Mouse (Mus musculus): ENCODE data around the gene Fscb.

Fscb gene

DNA sequence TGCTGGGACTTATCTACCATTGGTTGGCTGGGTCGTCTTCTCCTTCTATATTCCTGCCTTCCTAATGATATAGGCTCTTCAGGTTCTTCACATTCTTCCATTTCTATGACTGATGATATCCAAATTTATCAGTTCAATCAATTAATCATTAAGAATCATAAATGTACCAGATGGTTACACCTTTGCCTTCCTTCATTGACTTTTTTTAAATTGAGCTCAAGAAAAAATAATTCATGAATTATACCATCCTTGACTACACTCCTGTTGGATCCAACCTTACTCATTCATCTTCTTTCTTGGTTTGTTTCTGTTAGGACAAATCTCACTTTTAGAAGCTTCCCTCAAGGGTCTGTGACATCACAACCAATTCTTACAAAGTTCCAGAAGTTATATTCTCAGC lies at the start of gene Fscb:
Gene Fscb, minus strand, starts transcription at position 101 of the 400 bp plus-strand sequence.
- in situ Hi-C loops (cut with MboI, MseI), result no loop called here

GRCm38 (mm10) chr12:64516775-64517174 lies 42.3 kb upstream of the Fscb start:
- in situ Hi-C loops (cut with MboI, MseI), result no loop called here

GRCm38 (mm10) chr12:64513439-64513838 lies 38.9 kb upstream of the Fscb start:
- in situ Hi-C loops (cut with MboI, MseI), result no loop called here

DNA sequence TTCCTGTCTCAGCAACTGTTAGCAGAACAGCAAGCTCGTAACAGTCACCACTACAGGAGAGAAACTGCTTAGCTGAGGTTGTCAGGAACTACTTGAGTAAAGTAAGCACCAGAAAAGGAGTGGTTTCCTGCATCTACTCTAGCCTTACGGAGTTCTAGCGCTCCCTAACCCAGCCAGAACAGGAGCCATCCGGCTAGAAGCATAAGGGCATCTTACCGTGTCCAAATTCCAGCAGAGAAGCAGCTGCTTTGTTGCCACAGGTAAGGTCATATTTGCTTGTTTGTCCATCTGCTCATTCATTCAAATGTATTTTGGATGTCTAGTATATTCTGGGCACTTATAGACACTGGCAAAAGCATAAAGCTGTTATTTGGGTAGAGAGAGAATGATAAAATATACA lies 23.2 kb upstream of the Fscb start:
- in situ Hi-C loops (cut with MboI, MseI), result no loop called here

- in situ Hi-C loops (cut with MboI, MseI), result no loop called here
Measured at GRCm38 (mm10) chr12:64473615-64474014, 875 bp downstream of the Fscb start.

DNA sequence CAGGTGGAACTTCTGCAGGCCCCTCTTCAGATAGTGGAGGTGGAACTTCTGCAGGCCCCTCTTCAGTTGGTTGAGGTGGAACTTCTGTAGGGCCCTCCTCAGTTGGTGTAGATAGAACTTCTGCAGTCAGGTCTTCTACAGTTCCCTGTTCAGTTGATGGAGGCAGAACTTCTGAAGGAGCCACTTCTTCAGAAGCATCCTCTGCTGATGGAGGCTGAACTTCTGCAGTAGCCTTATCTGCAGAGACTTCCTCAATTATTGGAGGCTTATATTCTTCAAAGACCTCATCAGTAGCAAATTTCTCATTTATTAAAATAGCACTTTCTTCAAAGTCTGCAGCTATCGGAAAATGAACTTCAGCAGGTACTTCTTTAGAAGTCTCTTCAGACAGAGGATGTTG lies 1.4 kb downstream of the Fscb start:
- in situ Hi-C loops (cut with MboI, MseI), result no loop called here

DNA sequence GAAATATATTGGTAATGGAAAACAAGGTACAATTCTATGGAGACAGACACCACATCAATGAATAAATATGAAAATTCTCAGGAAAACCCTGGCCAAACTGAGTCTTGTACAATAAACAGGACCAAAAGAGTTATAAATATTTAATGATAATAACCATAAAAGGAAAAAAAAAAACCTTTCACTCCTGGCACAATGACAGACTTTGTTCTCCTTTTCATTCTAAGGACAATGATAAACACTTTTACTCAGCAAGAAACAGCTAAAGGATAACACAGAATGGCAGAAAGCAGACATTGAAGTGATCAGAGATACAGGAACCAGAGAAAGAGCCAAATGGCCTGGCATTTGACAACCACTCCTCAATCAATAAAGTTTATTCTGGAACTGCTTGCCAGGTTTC lies 19.3 kb downstream of the Fscb start:
- in situ Hi-C loops (cut with MboI, MseI), result loop anchor here in 1 of 2 experiments (10.0 kb wide), 1 partner anchor 1780 kb away; no protein-coding TSS in a partner anchor

GRCm38 (mm10) chr12:64449911-64450310 lies 24.6 kb downstream of the Fscb start:
- in situ Hi-C loops (cut with MboI, MseI), result loop anchor here (10.0 kb wide), 3 partner anchors 215 to 1785 kb away; no protein-coding TSS in a partner anchor

DNA sequence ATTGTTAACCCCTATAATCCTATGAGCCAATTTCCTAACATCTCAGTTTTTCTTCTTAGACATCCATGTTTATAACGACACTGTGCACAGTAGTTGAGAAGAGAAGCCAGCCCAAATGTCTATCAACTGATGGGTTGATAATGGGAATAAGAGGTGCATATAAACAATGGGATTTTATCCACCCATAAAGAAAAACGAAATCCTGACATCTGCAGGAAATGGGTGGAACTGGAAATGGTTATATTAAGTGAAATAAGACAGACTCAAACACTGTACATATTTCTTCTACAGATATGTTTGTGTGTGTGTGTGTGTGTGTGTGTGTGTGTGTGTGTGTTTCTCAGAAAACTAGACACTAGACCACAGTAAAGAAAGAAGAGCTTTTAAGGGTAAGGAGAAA lies 37.8 kb downstream of the Fscb start:
- in situ Hi-C loops (cut with MboI, MseI), result no loop called here

All from T-helper 17 cell (primary cell).